In the genomic region with DNA sequence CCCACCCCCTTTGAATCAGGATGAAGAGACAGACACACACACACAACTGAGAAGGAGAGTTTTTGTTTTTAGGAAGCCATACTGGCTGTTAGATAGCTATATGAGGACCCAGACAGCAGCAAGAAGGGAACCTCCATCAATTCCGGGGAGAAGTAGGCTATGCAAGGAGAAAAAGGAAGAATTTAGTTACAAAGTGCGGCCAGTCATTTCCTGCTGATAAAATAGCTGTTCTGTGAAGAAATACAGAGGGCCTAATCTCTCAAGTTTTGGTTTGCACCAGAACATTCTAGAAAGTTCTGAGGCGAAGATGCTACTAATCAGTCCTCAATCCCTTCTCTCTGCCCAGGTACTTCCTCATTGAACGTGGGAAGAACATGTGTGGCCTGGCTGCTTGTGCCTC, we compare ENCODE assay signal across 30 mouse cellular contexts. TPM values are rescaled to one million over a fixed set of nuclear protein-coding genes. Genes with fewer than 3 reads are reported as not detected.
DNase-seq lines count a peak whose midpoint lies in the region; ATAC-seq and TF ChIP-seq lines count a peak whose summit lies in the region.
"Had no signal": no experiment of that assay in that cellular context is flagged by ENCODE, and none has a peak within 500 bp of the region (broad histone marks: within the 10 kb centered on the region; RNA-seq: fewer than 3 reads in every experiment).

No protein-coding gene starts in this region.

- no peaks in the 10 kb centered on the region for H3K9me3 ChIP-seq in forebrain, embryonic 16.5 days (ENCODE audit: control insufficient read depth, low read length)
- H3K9me3 ChIP-seq: embryonic facial prominence, embryonic 10.5 days; embryonic facial prominence, embryonic 13.5 days; forebrain, embryonic 12.5 days; forebrain, embryonic 15.5 days; G1E; heart, embryonic 10.5 days; heart, embryonic 13.5 days; hindbrain, embryonic 12.5 days; hindbrain, embryonic 15.5 days had no signal

- H3K4me2 ChIP-seq in forebrain, embryonic 16.5 days (ENCODE audit: low read length), result no peak overlapping the region
- H3K4me2 ChIP-seq: embryonic facial prominence, embryonic 13.5 days; forebrain, embryonic 12.5 days; forebrain, embryonic 15.5 days; heart, embryonic 13.5 days; hindbrain, embryonic 12.5 days; hindbrain, embryonic 15.5 days had no signal

- H3K27ac ChIP-seq in bone marrow, adult 2 months (ENCODE audit: control insufficient read depth, insufficient read depth, low read depth, low read length, poor library complexity), result peak overlapping the region; percentile 69
- no peak overlapping the region for H3K27ac ChIP-seq in forebrain, embryonic 16.5 days (ENCODE audit: low read length)
- H3K27ac ChIP-seq: embryonic facial prominence, embryonic 10.5 days; embryonic facial prominence, embryonic 13.5 days; forebrain, embryonic 12.5 days; forebrain, embryonic 15.5 days; heart, adult 2 months; heart, embryonic 10.5 days; heart, embryonic 13.5 days; hindbrain, embryonic 12.5 days; hindbrain, embryonic 15.5 days had no signal

- ATAC-seq in hematopoietic stem cell, adult 5-6 weeks (replicated peaks in 1 of 2; ENCODE audit: insufficient read depth in 1 of 2, low FRiP score in 2 of 2, low TSS enrichment in 1 of 2, low read depth in 1 of 2, poor library complexity in 2 of 2, severe bottlenecking in 2 of 2), result peak; percentile 29 to 51; a peak in 3 of 4 replicates
- ATAC-seq in megakaryocyte-erythroid progenitor cell, adult 5-6 weeks (replicated peaks; ENCODE audit: low FRiP score, low TSS enrichment, poor library complexity, severe bottlenecking), result 0 out of 2 replicates have a peak, but pooled peaks have one; percentile 6
- no peak for ATAC-seq in forebrain, embryonic 16.5 days
- ATAC-seq: activated CD4-positive, CD25-positive, alpha-beta regulatory T cell, adult 4 months; forebrain, embryonic 15.5 days had no signal

- H3K27me3 ChIP-seq in forebrain, embryonic 16.5 days (replicated peaks; ENCODE audit: control insufficient read depth, insufficient read depth, low read length), result no peaks in the 10 kb centered on the region
- H3K27me3 ChIP-seq: CH12.LX; embryonic facial prominence, embryonic 13.5 days; forebrain, embryonic 12.5 days; forebrain, embryonic 15.5 days; heart, embryonic 13.5 days; hindbrain, embryonic 12.5 days; hindbrain, embryonic 15.5 days had no signal

- peaks cover 1% of the 10 kb centered on the region for H3K4me1 ChIP-seq in bone marrow, adult 2 months (ENCODE audit: control insufficient read depth, insufficient read depth, low read length)
- H3K4me1 ChIP-seq in forebrain, embryonic 16.5 days (replicated peaks; ENCODE audit: control insufficient read depth, insufficient read depth, low read length), result no peaks in the 10 kb centered on the region
- H3K4me1 ChIP-seq: embryonic facial prominence, embryonic 10.5 days; embryonic facial prominence, embryonic 13.5 days; forebrain, embryonic 12.5 days; forebrain, embryonic 15.5 days; heart, embryonic 10.5 days; heart, embryonic 13.5 days; hindbrain, embryonic 12.5 days; hindbrain, embryonic 15.5 days had no signal

- H3K9ac ChIP-seq in forebrain, embryonic 16.5 days (replicated peaks; ENCODE audit: low read depth, low read length), result no peak overlapping the region
- H3K9ac ChIP-seq: embryonic facial prominence, embryonic 13.5 days; forebrain, embryonic 12.5 days; forebrain, embryonic 15.5 days; heart, embryonic 13.5 days; hindbrain, embryonic 12.5 days; hindbrain, embryonic 15.5 days had no signal

- peak; percentile 53 for DNase-seq in 416B (ENCODE audit: low read depth)
- DNase-seq in cerebellum, postnatal 14 days, result no peak
- no peak for DNase-seq in thymus, adult 18-20 months
- DNase-seq: adrenal gland, adult 8-10 months; adrenal gland, postnatal 25 days; B cell, adult 2 months; cerebellum, adult 18-20 months; cerebellum, adult 9-10 months; cerebellum, postnatal 25 days; embryo, embryonic 11 days; gastrocnemius, postnatal 25 days; heart, adult 2 months; heart, postnatal 14 days; heart, postnatal 4 days had no signal

- WGBS in bone marrow, adult 2 months, result 11% methylated on average over 4 of the region's 4 CpGs
- 86% methylated on average over 4 of the region's 4 CpGs for WGBS in forebrain, embryonic 16.5 days

- no peak for TF ChIP-seq POLR2A in bone marrow, adult 2 months (IDR thresholded peaks at IDR 0.05; ENCODE audit: borderline replicate concordance, control insufficient read depth, low read depth, low read length)

- TF ChIP-seq CTCF in bone marrow, adult 2 months (IDR thresholded peaks at IDR 0.05; ENCODE audit: control insufficient read depth, insufficient read depth, low read length), result no peak

- no peaks in the 10 kb centered on the region for H3K36me3 ChIP-seq in forebrain, embryonic 16.5 days (ENCODE audit: control insufficient read depth, insufficient read depth)
- H3K36me3 ChIP-seq: embryonic facial prominence, embryonic 10.5 days; embryonic facial prominence, embryonic 13.5 days; forebrain, embryonic 12.5 days; forebrain, embryonic 15.5 days; G1E; heart, embryonic 10.5 days; heart, embryonic 13.5 days; hindbrain, embryonic 12.5 days; hindbrain, embryonic 15.5 days had no signal

- H3K4me3 ChIP-seq in bone marrow, adult 2 months (replicated peaks; ENCODE audit: control insufficient read depth, low read depth, low read length), result no peak overlapping the region
- H3K4me3 ChIP-seq in forebrain, embryonic 16.5 days (replicated peaks; ENCODE audit: low read length), result no peak overlapping the region
- H3K4me3 ChIP-seq: embryonic facial prominence, embryonic 10.5 days; embryonic facial prominence, embryonic 13.5 days; erythroblast, embryonic 14.5 days; forebrain, embryonic 12.5 days; forebrain, embryonic 15.5 days; heart, adult 2 months; heart, embryonic 10.5 days; heart, embryonic 13.5 days; hindbrain, embryonic 12.5 days; hindbrain, embryonic 15.5 days had no signal

RNA-seq across cellular contexts. Expression of a gene that starts 21.4 kb away (rescaled TPM):
- 27.7 and 112 TPM in 2 replicates for polyA plus RNA-seq in bone marrow, adult 2 months (2011; ENCODE audit: insufficient read depth, insufficient read length, low replicate concordance, missing spikeins)
- 11.7 and 24.2 TPM in 2 replicates for total RNA-seq in hematopoietic stem cell, adult 5-6 weeks (2017)
- 0.79 and 3.5 TPM in 2 replicates for total RNA-seq in megakaryocyte-erythroid progenitor cell, adult 5-6 weeks (2014; fragmentation: Nextera tagmentation)
- 1.6 and 2.3 TPM in 2 replicates for total RNA-seq in megakaryocyte-erythroid progenitor cell, adult 5-6 weeks (2017)
- polyA plus RNA-seq in forebrain, embryonic 16.5 days (2015; fragmentation: Nextera tagmentation; extraction: Ambion mirVana), result 18.9 and 28.1 TPM in 2 replicates
- polyA plus RNA-seq: G1E had no signal

RNA-seq across cellular contexts. Expression of a gene that starts 39.2 kb away (rescaled TPM):
- 129 and 177 TPM in 2 replicates for polyA plus RNA-seq in bone marrow, adult 2 months (2011; ENCODE audit: insufficient read depth, insufficient read length, low replicate concordance, missing spikeins)
- 276 and 334 TPM in 2 replicates for total RNA-seq in hematopoietic stem cell, adult 5-6 weeks (2017)
- 253 and 288 TPM in 2 replicates for total RNA-seq in megakaryocyte-erythroid progenitor cell, adult 5-6 weeks (2014; fragmentation: Nextera tagmentation)
- total RNA-seq in megakaryocyte-erythroid progenitor cell, adult 5-6 weeks (2017), result 217 and 277 TPM in 2 replicates
- polyA plus RNA-seq in forebrain, embryonic 16.5 days (2015; fragmentation: Nextera tagmentation; extraction: Ambion mirVana), result 520 and 524 TPM in 2 replicates
